Comparison of ENCODE assay signal across 8 mouse cellular contexts in the genomic region with DNA sequence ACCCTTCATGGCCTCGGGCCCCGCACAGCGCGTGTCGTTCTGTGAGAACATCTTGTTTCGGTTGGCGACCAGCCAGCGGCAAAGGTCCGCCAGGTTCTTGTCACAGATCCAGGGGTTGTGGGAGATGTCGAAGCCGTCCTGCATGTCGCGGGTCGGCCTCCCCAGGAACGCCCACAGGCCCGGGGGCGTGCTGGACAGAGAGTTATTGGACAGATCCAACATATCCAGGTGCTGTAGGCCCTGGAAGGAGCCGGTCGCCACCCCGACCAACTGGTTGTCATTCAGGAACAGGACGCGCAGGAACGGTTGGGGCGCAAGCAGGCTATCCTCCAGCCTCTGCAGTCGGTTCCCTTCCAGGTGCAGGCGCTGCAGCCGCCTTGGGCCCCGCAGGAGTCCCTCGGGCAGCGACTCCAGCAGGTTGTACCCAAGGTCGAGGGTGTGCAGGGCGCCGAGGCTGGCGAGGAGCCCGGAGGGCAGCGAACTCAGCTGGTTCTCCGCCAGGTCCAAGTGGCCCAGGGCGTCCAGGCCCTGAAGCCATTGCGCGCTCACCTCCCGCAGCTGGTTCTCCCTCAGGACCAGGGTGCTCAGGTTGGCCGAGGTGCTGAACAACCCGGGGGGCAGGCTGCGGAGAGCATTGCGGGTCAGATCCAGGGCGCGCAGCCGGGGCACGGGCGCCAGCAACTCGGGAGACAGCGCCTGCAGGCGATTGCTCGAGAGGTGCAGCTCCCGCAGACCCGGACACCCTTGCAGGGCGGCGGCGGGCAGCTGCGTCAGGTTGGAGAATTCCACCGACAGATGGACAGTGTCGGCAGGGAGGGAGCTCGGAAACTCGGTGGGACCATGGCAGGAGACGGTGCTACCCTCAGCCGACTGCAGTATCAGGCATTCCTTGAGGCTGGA. TPM values are rescaled to one million over a fixed set of nuclear protein-coding genes. Genes with fewer than 3 reads are reported as not detected.
DNase-seq lines count a peak whose midpoint lies in the region; ATAC-seq and TF ChIP-seq lines count a peak whose summit lies in the region.

No protein-coding gene starts in this region.

- peaks cover 9% of the 10 kb centered on the region for H3K4me1 ChIP-seq in cerebellum, adult 2 months (ENCODE audit: control insufficient read depth, insufficient read depth, low read length)
- H3K4me1 ChIP-seq in heart, embryonic 14.5 days (ENCODE audit: control insufficient read depth in 2 of 2, insufficient read depth in 2 of 2, low read length in 2 of 2) = peaks cover 17 to 23% of the 10 kb centered on the region in 2 experiments
- H3K4me1 ChIP-seq in neural tube, embryonic 12.5 days = peaks cover 19% of the 10 kb centered on the region

- H3K36me3 ChIP-seq in heart, embryonic 14.5 days (ENCODE audit: control insufficient read depth, insufficient read depth, low read length) = no peaks in the 10 kb centered on the region
- H3K36me3 ChIP-seq in neural tube, embryonic 12.5 days = peaks cover 10% of the 10 kb centered on the region

- TF ChIP-seq CTCF in cerebellum, adult 2 months (IDR thresholded peaks at IDR 0.05; ENCODE audit: borderline replicate concordance, insufficient read depth, low read depth, low read length) = no peak

- 2% methylated on average over 66 of the region's 66 CpGs for WGBS in cerebellum, adult 2 months
- 4% methylated on average over 66 of the region's 66 CpGs for WGBS in heart, embryonic 14.5 days
- WGBS in neural tube, embryonic 12.5 days = 11% methylated on average over 66 of the region's 66 CpGs

- peak overlapping the region; percentile 46 for H3K9ac ChIP-seq in heart, embryonic 14.5 days (ENCODE audit: low read length)
- no peak overlapping the region for H3K9ac ChIP-seq in neural tube, embryonic 12.5 days

- no peak overlapping the region for H3K27ac ChIP-seq in cerebellum, adult 2 months (ENCODE audit: insufficient read depth, low read length)
- no peak overlapping the region for H3K27ac ChIP-seq in heart, embryonic 14.5 days (replicated peaks in 1 of 2; ENCODE audit: control insufficient read depth in 1 of 2, insufficient read depth in 1 of 2, low read depth in 2 of 2, low read length in 2 of 2)
- H3K27ac ChIP-seq in neural tube, embryonic 12.5 days = no peak overlapping the region

- no peak for DNase-seq in frontal cortex, postnatal 25 days (ENCODE audit: low spot score in 2 of 2)
- DNase-seq in cerebellum, adult 2 months = peak; percentile 64 to 75
- peak; percentile 68 for DNase-seq in kidney, postnatal 10 days
- no peak for DNase-seq in retina, postnatal 1 day
- no peak for DNase-seq in embryo, embryonic 10 days (ENCODE audit: low spot score)

- TF ChIP-seq POLR2A in cerebellum, adult 2 months (IDR thresholded peaks at IDR 0.05; ENCODE audit: borderline replicate concordance, insufficient read depth, low read length) = no peak

- 0 out of 2 replicates have a peak, but pooled peaks have one; percentile 11 for ATAC-seq in frontal cortex, adult (ENCODE audit: low TSS enrichment)
- no peak for ATAC-seq in heart, embryonic 14.5 days (ENCODE audit: insufficient number of reproducible peaks, insufficient read depth, low FRiP score, low read depth)
- ATAC-seq in neural tube, embryonic 12.5 days (ENCODE audit: low FRiP score, low read depth) = no peak

- H3K4me2 ChIP-seq in heart, embryonic 14.5 days (ENCODE audit: low read length) = peak overlapping the region; percentile 71
- peak overlapping the region; percentile 20; the same call in 1 of the 2 replicates for H3K4me2 ChIP-seq in neural tube, embryonic 12.5 days (replicated peaks)

- H3K27me3 ChIP-seq in cerebellum, adult 2 months (ENCODE audit: control insufficient read depth, insufficient read depth, low read length) = no peaks in the 10 kb centered on the region; the same call in 1 of the 2 replicates
- peaks cover 80% of the 10 kb centered on the region for H3K27me3 ChIP-seq in heart, embryonic 14.5 days (ENCODE audit: control insufficient read depth, insufficient read depth, low read length)
- peaks cover 89% of the 10 kb centered on the region for H3K27me3 ChIP-seq in neural tube, embryonic 12.5 days (replicated peaks)

- peaks cover 18% of the 10 kb centered on the region for H3K9me3 ChIP-seq in heart, embryonic 14.5 days (ENCODE audit: control insufficient read depth, low read length)
- H3K9me3 ChIP-seq in neural tube, embryonic 12.5 days = peaks cover 13% of the 10 kb centered on the region

- peak overlapping the region; percentile 46 for H3K4me3 ChIP-seq in cerebellum, adult 2 months (replicated peaks; ENCODE audit: insufficient read depth, low read depth, low read length)
- H3K4me3 ChIP-seq in heart, embryonic 14.5 days (ENCODE audit: control insufficient read depth in 1 of 2, insufficient read depth in 1 of 2, low read depth in 1 of 2, low read length in 2 of 2) = peak overlapping the region; percentile 31 to 35
- no peak overlapping the region for H3K4me3 ChIP-seq in neural tube, embryonic 12.5 days

RNA-seq across cellular contexts. Expression of a gene that starts 1.6 kb away (rescaled TPM):
- 0.93 and 1.6 TPM in 2 replicates for polyA plus RNA-seq in cerebellum, adult 2 months (2012; rRNA removed)
- 0.32 and 0.42 TPM in 2 replicates for polyA plus RNA-seq in heart, embryonic 14.5 days (2014; fragmentation: Nextera tagmentation; extraction: Ambion mirVana)
- polyA plus RNA-seq in neural tube, embryonic 12.5 days (2016; fragmentation: Nextera tagmentation; extraction: Ambion mirVana) = 0.14 TPM in 1 of 2 replicates, not detected in the other

RNA-seq across cellular contexts. Expression of a gene that starts 2.8 kb away (rescaled TPM):
- polyA plus RNA-seq in cerebellum, adult 2 months (2012; rRNA removed) = 0.38 and 0.54 TPM in 2 replicates
- 0.88 and 1.1 TPM in 2 replicates for polyA plus RNA-seq in heart, embryonic 14.5 days (2014; fragmentation: Nextera tagmentation; extraction: Ambion mirVana)
- 0.30 and 0.38 TPM in 2 replicates for polyA plus RNA-seq in neural tube, embryonic 12.5 days (2016; fragmentation: Nextera tagmentation; extraction: Ambion mirVana)

RNA-seq across cellular contexts. Expression of a gene that starts 10.6 kb away (rescaled TPM):
- polyA plus RNA-seq in cerebellum, adult 2 months (2012; rRNA removed) = 1.1 and 1.7 TPM in 2 replicates
- 0.15 and 0.19 TPM in 2 replicates for polyA plus RNA-seq in heart, embryonic 14.5 days (2014; fragmentation: Nextera tagmentation; extraction: Ambion mirVana)
- polyA plus RNA-seq in neural tube, embryonic 12.5 days (2016; fragmentation: Nextera tagmentation; extraction: Ambion mirVana) = 0.05 and 0.10 TPM in 2 replicates

RNA-seq across cellular contexts. Expression of a gene that starts 19.9 kb away (rescaled TPM):
- polyA plus RNA-seq in cerebellum, adult 2 months (2012; rRNA removed) = 51.8 and 54.3 TPM in 2 replicates
- 0.55 and 0.85 TPM in 2 replicates for polyA plus RNA-seq in heart, embryonic 14.5 days (2014; fragmentation: Nextera tagmentation; extraction: Ambion mirVana)
- polyA plus RNA-seq in neural tube, embryonic 12.5 days (2016; fragmentation: Nextera tagmentation; extraction: Ambion mirVana) = 12.5 and 13.0 TPM in 2 replicates

RNA-seq across cellular contexts. Expression of a gene that starts 40.8 kb away (rescaled TPM):
- polyA plus RNA-seq in cerebellum, adult 2 months (2012; rRNA removed) = 109 and 116 TPM in 2 replicates
- 56.5 and 57.5 TPM in 2 replicates for polyA plus RNA-seq in heart, embryonic 14.5 days (2014; fragmentation: Nextera tagmentation; extraction: Ambion mirVana)
- 166 and 173 TPM in 2 replicates for polyA plus RNA-seq in neural tube, embryonic 12.5 days (2016; fragmentation: Nextera tagmentation; extraction: Ambion mirVana)

Comparison
In these comparisons a context has a peak if more than half of its experiments do, and no peak if none do; other contexts are left out.
1. DNase-seq: peak in cerebellum, adult 2 months (2 of 2) and kidney, postnatal 10 days (single experiment); none in frontal cortex, postnatal 25 days (0 of 2), retina, postnatal 1 day (single experiment) and embryo, embryonic 10 days (single experiment).